Mouse (Mus musculus) bone marrow, adult 2 months (tissue): ENCODE results near the gene Hnmt.
"Not testable (repeated sequence)": the region's sequence is repeated elsewhere in the genome, so short reads cannot be mapped to it uniquely, and the experiment has no call there.

ENCODE experiments used
- CTCF ChIP-seq: fragments of 200-500 bp; IDR thresholded peaks from 2 replicates; pipeline ENCODE4 v1.5.1; 2011; ENCODE audit warnings: low read length, control low read depth; ENCODE audit not compliant: control insufficient read depth, insufficient read depth
- POLR2A ChIP-seq: fragments of 200-500 bp; IDR thresholded peaks from 2 replicates; pipeline ENCODE4 v1.6.1; 2011; ENCODE audit warnings: low read depth, mild to moderate bottlenecking, control low read depth, low read length, borderline replicate concordance; ENCODE audit not compliant: control insufficient read depth

DNA sequence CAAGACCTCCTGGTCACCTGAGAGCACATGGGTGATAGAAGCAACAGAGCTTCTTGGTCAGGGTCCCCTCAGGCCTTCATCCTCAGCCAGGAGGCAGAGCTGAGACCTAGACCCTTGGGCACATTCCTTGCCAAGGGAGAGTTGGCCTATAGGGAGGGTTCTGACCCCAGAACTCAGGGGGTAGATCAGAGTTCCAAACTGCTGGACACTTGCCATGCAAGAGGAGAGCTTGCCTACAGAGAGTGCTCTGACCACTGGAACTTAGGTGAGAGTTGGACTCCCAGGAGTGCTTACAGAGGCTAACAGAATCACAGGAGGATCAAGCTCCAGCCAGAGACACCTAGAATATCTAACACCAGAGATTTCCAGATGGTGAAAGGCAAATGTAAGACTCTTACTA, 29.8 kb downstream of the Hnmt start:
- TF ChIP-seq POLR2A, CTCF: not testable (repeated sequence)
